Mouse (Mus musculus): Measurements from ENCODE around the gene Scn1b.

Gene Scn1b

GRCm38 (mm10) chr7:31114646-31115045, 12.2 kb downstream of the Scn1b start:
- DNase-seq: no peak

- DNase-seq: no peak
Measured at GRCm38 (mm10) chr7:31113800-31114199, 13.0 kb downstream of the Scn1b start.

GRCm38 (mm10) chr7:31112036-31112435, 14.8 kb downstream of the Scn1b start:
- DNase-seq: no peak

- no peak for DNase-seq
Measured at GRCm38 (mm10) chr7:31110861-31111385, 15.9 kb downstream of the Scn1b start.

- no peak for DNase-seq
Measured at GRCm38 (mm10) chr7:31109796-31110195, 17.0 kb downstream of the Scn1b start.

- DNase-seq: no peak
Measured at GRCm38 (mm10) chr7:31109091-31109490, 17.7 kb downstream of the Scn1b start.

- DNase-seq: no peak
Measured at GRCm38 (mm10) chr7:31107781-31108180, 19.0 kb downstream of the Scn1b start.

- DNase-seq: no peak
Measured at GRCm38 (mm10) chr7:31106166-31106565, 20.6 kb downstream of the Scn1b start.

- DNase-seq: no peak
Measured at GRCm38 (mm10) chr7:31105061-31105768, 21.6 kb downstream of the Scn1b start.

GRCm38 (mm10) chr7:31100786-31101185, 26.0 kb downstream of the Scn1b start:
- DNase-seq: no peak

- no peak for DNase-seq
Measured at GRCm38 (mm10) chr7:31099612-31099982, 27.2 kb downstream of the Scn1b start.

- no peak for DNase-seq
Measured at GRCm38 (mm10) chr7:31098697-31099611, 27.8 kb downstream of the Scn1b start.

GRCm38 (mm10) chr7:31097583-31098248, 29.1 kb downstream of the Scn1b start:
- DNase-seq: peak; percentile 90

GRCm38 (mm10) chr7:31096892-31097564, 29.8 kb downstream of the Scn1b start:
- DNase-seq: no peak

GRCm38 (mm10) chr7:31094774-31095501, 31.9 kb downstream of the Scn1b start:
- no peak for DNase-seq

GRCm38 (mm10) chr7:31089721-31090120, 37.1 kb downstream of the Scn1b start:
- DNase-seq: no peak

- DNase-seq: no peak
Measured at GRCm38 (mm10) chr7:31088206-31088605, 38.6 kb downstream of the Scn1b start.

- DNase-seq: no peak
Measured at GRCm38 (mm10) chr7:31087262-31087661, 39.5 kb downstream of the Scn1b start.

- no peak for DNase-seq
Measured at GRCm38 (mm10) chr7:31086175-31086755, 40.5 kb downstream of the Scn1b start.

GRCm38 (mm10) chr7:31085171-31085570, 41.6 kb downstream of the Scn1b start:
- DNase-seq: peak; percentile 78

GRCm38 (mm10) chr7:31084140-31084539, 42.7 kb downstream of the Scn1b start:
- no peak for DNase-seq
